Mouse (Mus musculus): ENCODE data around the gene Adam15. TPM values are rescaled to one million over a fixed set of nuclear protein-coding genes. Genes with fewer than 3 reads are reported as not detected.

Adam15 gene
- polyA plus RNA-seq, 1 experiment from 2014 or later, result 36.4 TPM

GRCm38 (mm10) chr3:89360237-89360636 lies 10.4 kb upstream of the Adam15 start:
- H3K36me3 ChIP-seq, result no peaks in the 10 kb centered on the region
- H3K4me1 ChIP-seq (replicated peaks), result peaks cover 23% of the 10 kb centered on the region
- H3K9me3 ChIP-seq, result no peaks in the 10 kb centered on the region
- 81% methylated on average over 3 of the region's 3 CpGs for WGBS
- H3K27me3 ChIP-seq (ENCODE audit: insufficient read depth, poor library complexity, severe bottlenecking), result peaks cover 16% of the 10 kb centered on the region; the same call in 1 of the 2 replicates
- peak overlapping the region; percentile 59 for H3K27ac ChIP-seq
- DNase-seq (ENCODE audit: low spot score), result no peak
- H3K4me3 ChIP-seq, result no peak overlapping the region

GRCm38 (mm10) chr3:89359630-89360029 lies 9.8 kb upstream of the Adam15 start:
- Histone ChIP-seq H3K27me3 (ENCODE audit: insufficient read depth, poor library complexity, severe bottlenecking) (peaks cover 17% of the 10 kb centered on the region; the same call in 1 of the 2 replicates), H3K9me3 (no peaks in the 10 kb centered on the region), H3K4me1 (replicated peaks) (peaks cover 22% of the 10 kb centered on the region), H3K27ac (peak overlapping the region; percentile 59; the same call in 1 of the 2 replicates), H3K4me3 (no peak overlapping the region), H3K36me3 (no peaks in the 10 kb centered on the region)
- DNase-seq (ENCODE audit: low spot score), result no peak
- 66% methylated on average over 6 of the region's 6 CpGs for WGBS

GRCm38 (mm10) chr3:89356029-89356428 lies 6.2 kb upstream of the Adam15 start:
- DNase-seq (ENCODE audit: low spot score), result no peak
- 71% methylated on average over 9 of the region's 9 CpGs for WGBS
- Histone ChIP-seq H3K36me3 (no peaks in the 10 kb centered on the region), H3K4me3 (no peak overlapping the region), H3K27ac (no peak overlapping the region), H3K9me3 (no peaks in the 10 kb centered on the region), H3K4me1 (replicated peaks) (peaks cover 36% of the 10 kb centered on the region), H3K27me3 (ENCODE audit: insufficient read depth, poor library complexity, severe bottlenecking) (peaks cover 44% of the 10 kb centered on the region)

- Histone ChIP-seq H3K4me3 (0 out of 2 replicates have a peak overlapping the region, but pooled peaks have one; percentile 6), H3K27me3 (ENCODE audit: insufficient read depth, poor library complexity, severe bottlenecking) (peaks cover 49% of the 10 kb centered on the region), H3K27ac (no peak overlapping the region; the same call in 1 of the 2 replicates), H3K36me3 (no peaks in the 10 kb centered on the region), H3K9me3 (no peaks in the 10 kb centered on the region), H3K4me1 (replicated peaks) (peaks cover 37% of the 10 kb centered on the region)
- DNase-seq (ENCODE audit: low spot score), result no peak
- 78% methylated on average over 6 of the region's 6 CpGs for WGBS
Measured at GRCm38 (mm10) chr3:89355512-89355902, 5.7 kb upstream of the Adam15 start.

- 0 out of 2 replicates have a peak overlapping the region, but pooled peaks have one; percentile 6 for H3K4me3 ChIP-seq
- no peaks in the 10 kb centered on the region for H3K9me3 ChIP-seq
- no peak overlapping the region; the same call in 1 of the 2 replicates for H3K27ac ChIP-seq
- no peaks in the 10 kb centered on the region for H3K36me3 ChIP-seq
- peaks cover 38% of the 10 kb centered on the region for H3K4me1 ChIP-seq (replicated peaks)
- peak; percentile 87 for DNase-seq (ENCODE audit: low spot score)
- peaks cover 55% of the 10 kb centered on the region for H3K27me3 ChIP-seq (ENCODE audit: insufficient read depth, poor library complexity, severe bottlenecking)
- whole genome bisulfite sequencing, result 19% methylated on average over 5 of the region's 5 CpGs
Measured at GRCm38 (mm10) chr3:89354816-89355511, 5.2 kb upstream of the Adam15 start.

GRCm38 (mm10) chr3:89351271-89351670 lies 1.5 kb upstream of the Adam15 start:
- WGBS, result 51% methylated on average over 5 of the region's 5 CpGs
- no peak for DNase-seq (ENCODE audit: low spot score)
- H3K9me3 ChIP-seq, result no peaks in the 10 kb centered on the region
- H3K4me1 ChIP-seq (replicated peaks), result peaks cover 55% of the 10 kb centered on the region
- no peak overlapping the region for H3K4me3 ChIP-seq
- H3K36me3 ChIP-seq, result 0 out of 2 replicates have a peak, but pooled peaks cover 8% of the 10 kb centered on the region
- peaks cover 75% of the 10 kb centered on the region for H3K27me3 ChIP-seq (ENCODE audit: insufficient read depth, poor library complexity, severe bottlenecking)
- H3K27ac ChIP-seq, result no peak overlapping the region

- WGBS, result under 1% methylated on average over 38 of the region's 38 CpGs
- Histone ChIP-seq H3K27me3 (ENCODE audit: insufficient read depth, poor library complexity, severe bottlenecking) (peaks cover 65% of the 10 kb centered on the region), H3K4me3 (peak overlapping the region; percentile 73), H3K27ac (peak overlapping the region; percentile 86), H3K9me3 (no peaks in the 10 kb centered on the region), H3K4me1 (replicated peaks) (peaks cover 46% of the 10 kb centered on the region), H3K36me3 (peaks cover 28% of the 10 kb centered on the region)
- peak; percentile 25 for DNase-seq (ENCODE audit: low spot score)
Measured at GRCm38 (mm10) chr3:89348911-89349868, 606 bp downstream of the Adam15 start.

- H3K27ac ChIP-seq, result no peak overlapping the region
- peaks cover 57% of the 10 kb centered on the region for H3K27me3 ChIP-seq (ENCODE audit: insufficient read depth, poor library complexity, severe bottlenecking)
- DNase-seq (ENCODE audit: low spot score), result no peak
- 64% methylated on average over 1 of the region's 1 CpGs for WGBS
- H3K4me1 ChIP-seq (replicated peaks), result peaks cover 49% of the 10 kb centered on the region
- peak overlapping the region; percentile 73; the same call in 1 of the 2 replicates for H3K4me3 ChIP-seq
- no peaks in the 10 kb centered on the region for H3K9me3 ChIP-seq
- peaks cover 41% of the 10 kb centered on the region for H3K36me3 ChIP-seq
Measured at GRCm38 (mm10) chr3:89347916-89348315, 1.9 kb downstream of the Adam15 start.

- Histone ChIP-seq H3K27ac (no peak overlapping the region), H3K4me1 (replicated peaks) (peaks cover 40% of the 10 kb centered on the region), H3K27me3 (ENCODE audit: insufficient read depth, poor library complexity, severe bottlenecking) (peaks cover 48% of the 10 kb centered on the region), H3K4me3 (no peak overlapping the region), H3K9me3 (no peaks in the 10 kb centered on the region), H3K36me3 (peaks cover 50% of the 10 kb centered on the region)
- DNase-seq (ENCODE audit: low spot score), result no peak
- 80% methylated on average over 10 of the region's 10 CpGs for WGBS
Measured at GRCm38 (mm10) chr3:89346815-89347540, 2.8 kb downstream of the Adam15 start.

- no peak for DNase-seq (ENCODE audit: low spot score)
- H3K36me3 ChIP-seq, result peaks cover 54% of the 10 kb centered on the region
- peaks cover 41% of the 10 kb centered on the region for H3K4me1 ChIP-seq (replicated peaks)
- no peak overlapping the region for H3K27ac ChIP-seq
- WGBS, result 89% methylated on average over 7 of the region's 7 CpGs
- H3K9me3 ChIP-seq, result no peaks in the 10 kb centered on the region
- H3K4me3 ChIP-seq, result no peak overlapping the region
- H3K27me3 ChIP-seq (ENCODE audit: insufficient read depth, poor library complexity, severe bottlenecking), result peaks cover 17% of the 10 kb centered on the region
Measured at GRCm38 (mm10) chr3:89343279-89343678, 6.5 kb downstream of the Adam15 start.

- WGBS, result 92% methylated on average over 4 of the region's 4 CpGs
- H3K36me3 ChIP-seq, result peaks cover 49% of the 10 kb centered on the region
- no peak overlapping the region for H3K27ac ChIP-seq
- H3K4me1 ChIP-seq (replicated peaks), result peaks cover 50% of the 10 kb centered on the region
- H3K9me3 ChIP-seq, result no peaks in the 10 kb centered on the region
- peaks cover 2% of the 10 kb centered on the region; the same call in 1 of the 2 replicates for H3K27me3 ChIP-seq (ENCODE audit: insufficient read depth, poor library complexity, severe bottlenecking)
- DNase-seq (ENCODE audit: low spot score), result no peak
- no peak overlapping the region for H3K4me3 ChIP-seq
Measured at GRCm38 (mm10) chr3:89341794-89342193, 8.0 kb downstream of the Adam15 start.

- Histone ChIP-seq H3K27ac (peak overlapping the region; percentile 80), H3K36me3 (peaks cover 38% of the 10 kb centered on the region), H3K4me3 (peak overlapping the region; percentile 89), H3K27me3 (ENCODE audit: insufficient read depth, poor library complexity, severe bottlenecking) (no peaks in the 10 kb centered on the region), H3K9me3 (no peaks in the 10 kb centered on the region), H3K4me1 (replicated peaks) (peaks cover 63% of the 10 kb centered on the region)
- DNase-seq (ENCODE audit: low spot score), result peak; percentile 89
- 4% methylated on average over 11 of the region's 11 CpGs for WGBS
Measured at GRCm38 (mm10) chr3:89340465-89340864, 9.3 kb downstream of the Adam15 start.

All from hindbrain, embryonic 10.5 days (tissue).